Mouse (Mus musculus) layer of hippocampus, postnatal 25 days (tissue): ENCODE measurements around the gene Gria2. TPM values are rescaled to one million over a fixed set of nuclear protein-coding genes. Genes with fewer than 3 reads are reported as not detected.

Experiments
- microRNA-seq, 2 experiments: library from miRNA; unstranded; fragments of <30 nt; microRNA quantifications; one replicate each; pipeline ENCODE4 v1.2.0; 2021
- total RNA-seq, 2 experiments: library from RNA; stranded (reverse); gene quantifications; 2 replicates each; pipeline ENCODE4 v1.2.3; 2021

Gria2 gene
- total RNA-seq, 2 experiments from 2014 or later: 577 to 681 TPM

Small RNAs within 50 kb of the gene (microRNA-seq; reads per million reads assigned to microRNA genes)
- 0.18 to 1.8 reads per million in 2 experiments for gene Gm25749

Other genes with a start within 250 kb of the Gria2 start
- gene Glrb, start 110.8 kb upstream of the Gria2 start, total RNA-seq: 100 to 1,000 TPM; 133 to 148 TPM
- gene Pdgfc, start 233.6 kb upstream of the Gria2 start, total RNA-seq: 1 to 10 TPM; 5.4 to 5.6 TPM